Mouse (Mus musculus): ENCODE results near the gene Pnma5.

- TF ChIP-seq CTCF (IDR thresholded peaks at IDR 0.05; ENCODE audit: low read depth) (no peak), EP300 (IDR thresholded peaks at IDR 0.05; ENCODE audit: low read depth) (no peak)
Observed at GRCm38 (mm10) chrX:73064415-73064793, 27.5 kb upstream of the Pnma5 start, which contains the start of gene Pnma3.
